Mouse (Mus musculus): ENCODE data around the gene Acer3. TPM values are rescaled to one million over a fixed set of nuclear protein-coding genes. Genes with fewer than 3 reads are reported as not detected.
"Not testable (repeated sequence)": the region's sequence is repeated elsewhere in the genome, so short reads cannot be mapped to it uniquely, and the experiment has no call there.

Gene Acer3
- total RNA-seq, 4 experiments from 2014 or later, result 25.1 to 27.2 (median 25.5) TPM

DNA sequence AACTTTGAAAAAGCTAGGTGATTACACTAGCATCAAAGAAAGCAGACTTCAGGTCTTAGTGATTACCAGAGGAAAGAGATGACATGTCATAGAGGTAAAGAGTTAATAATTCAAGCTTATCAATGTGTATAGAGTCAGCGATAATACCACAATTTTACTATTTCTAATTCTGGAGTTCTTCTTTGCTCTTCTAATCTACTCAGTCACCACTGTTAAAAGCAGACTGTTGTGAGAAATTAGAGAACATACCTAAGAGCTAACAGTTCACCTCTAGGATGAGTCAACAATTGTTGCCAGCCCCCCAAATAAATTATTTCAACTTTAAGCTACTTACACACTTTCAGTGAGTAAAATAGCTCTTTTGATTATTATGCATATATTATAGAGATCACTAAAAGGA, 28.1 kb downstream of the Acer3 start:
- DNase-seq (ENCODE audit: low spot score in 2 of 2), result no peak

DNA sequence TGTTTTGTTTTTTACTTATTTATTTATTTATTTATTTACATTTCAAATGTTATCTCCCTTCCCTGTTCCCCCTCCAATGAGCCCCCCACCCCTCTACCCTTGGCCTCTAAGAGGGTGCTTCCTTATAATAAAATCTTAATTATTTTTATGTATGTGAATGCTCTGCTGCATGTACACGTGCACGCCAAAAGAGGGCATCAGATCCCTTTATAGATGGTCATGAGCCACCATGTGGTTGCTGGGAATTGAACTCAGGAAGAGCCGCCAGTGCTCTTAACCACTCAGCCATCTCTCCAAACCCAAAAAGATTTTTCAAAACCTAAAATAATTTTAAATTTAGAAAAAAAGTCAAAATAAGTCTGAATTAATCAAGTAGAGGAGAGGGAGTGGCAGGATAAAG, 31.4 kb downstream of the Acer3 start:
- DNase-seq (ENCODE audit: low spot score in 2 of 2), result no peak

DNA sequence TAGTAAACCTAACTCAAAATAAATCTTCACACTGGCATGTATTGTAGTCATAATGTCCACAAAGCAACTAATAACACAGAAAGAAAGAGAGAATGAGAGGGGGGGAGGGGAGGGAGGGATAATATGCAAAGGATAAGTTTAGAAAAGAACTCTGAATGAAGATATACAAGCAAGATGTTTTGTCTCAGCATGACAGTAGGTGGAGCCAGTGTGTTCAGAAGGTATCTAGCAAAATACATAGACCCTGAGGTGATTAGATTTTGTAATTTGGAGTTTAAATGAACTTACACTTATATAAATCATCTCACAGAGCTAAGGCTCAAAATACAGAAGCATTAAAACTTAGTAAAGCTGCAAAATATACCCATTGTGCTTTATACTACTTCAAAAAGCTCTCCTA, 44.7 kb downstream of the Acer3 start:
- no peak for DNase-seq (ENCODE audit: low spot score in 2 of 2)

DNA sequence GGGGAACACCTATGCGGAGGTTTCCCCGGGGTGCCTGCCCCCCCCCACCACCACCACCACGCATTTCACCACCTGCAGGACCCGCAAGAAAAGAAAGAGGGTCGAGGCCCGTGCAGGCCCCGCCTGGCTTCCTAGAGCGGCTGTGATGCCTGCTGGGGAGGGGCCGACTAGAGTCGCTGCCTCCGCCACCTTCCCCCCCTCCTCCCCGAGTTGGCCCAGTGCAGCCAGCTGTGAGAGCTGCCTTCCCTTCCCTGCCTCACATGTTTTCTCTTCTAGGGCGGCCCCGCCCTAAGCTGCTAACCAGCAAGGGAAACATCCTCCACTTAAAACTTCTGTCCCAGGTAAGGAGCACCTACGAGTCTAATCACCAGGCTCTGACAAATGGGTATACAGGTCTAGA, 52.8 kb downstream of the Acer3 start:
- DNase-seq (ENCODE audit: low spot score in 2 of 2), result not testable (repeated sequence)

DNA sequence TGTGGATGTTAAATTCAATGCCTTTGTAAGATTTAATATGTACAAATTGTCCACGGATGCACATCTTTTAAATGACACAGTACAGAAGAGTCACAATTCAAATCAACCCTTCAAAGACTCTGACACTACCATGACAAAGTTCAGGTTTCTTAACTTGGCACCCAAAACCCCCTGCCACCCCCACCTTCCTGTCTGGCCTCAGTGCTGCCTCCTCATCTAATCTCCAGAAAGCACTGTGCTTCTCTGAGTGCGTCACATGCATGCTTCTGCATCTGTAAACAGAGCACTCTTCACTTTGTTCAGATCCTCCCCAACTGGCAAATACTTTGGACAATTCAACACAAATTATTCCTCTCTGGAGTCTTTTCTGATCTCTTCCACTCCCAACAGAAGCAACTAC, 68.5 kb downstream of the Acer3 start:
- DNase-seq (ENCODE audit: low spot score in 2 of 2), result no peak

DNA sequence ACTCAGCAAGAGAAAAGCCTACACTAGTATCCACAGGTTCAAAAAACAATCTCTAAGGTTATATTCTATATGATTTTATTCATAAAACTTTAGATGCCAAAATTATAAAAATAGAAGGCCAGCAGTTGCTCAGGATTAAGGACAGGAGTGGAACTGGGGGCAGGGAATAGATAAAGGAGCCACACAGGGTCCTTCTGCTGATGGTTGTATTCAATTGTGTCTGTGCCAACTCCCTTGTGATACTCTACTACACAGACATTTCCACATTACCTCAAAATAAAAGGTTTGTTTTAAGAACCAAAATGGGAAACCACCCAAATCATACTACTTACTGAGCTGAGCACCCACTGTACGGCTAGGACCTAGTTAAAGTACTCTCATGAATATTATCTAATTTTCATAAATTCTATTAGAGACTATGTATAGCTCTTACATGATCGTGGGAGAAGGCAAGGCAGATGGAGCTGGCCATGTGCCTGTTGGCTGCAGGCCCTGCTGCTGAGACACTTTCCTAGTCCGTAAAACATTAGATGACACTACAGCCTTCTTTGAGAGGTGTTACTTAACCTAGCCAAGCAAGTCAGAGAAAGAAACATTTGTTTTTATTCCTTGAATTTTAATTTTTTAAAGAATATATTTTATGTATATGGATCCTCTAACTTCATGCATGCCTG, 84.2 kb downstream of the Acer3 start:
- DNase-seq (ENCODE audit: low spot score in 2 of 2), result peak; percentile 3 to 48

DNA sequence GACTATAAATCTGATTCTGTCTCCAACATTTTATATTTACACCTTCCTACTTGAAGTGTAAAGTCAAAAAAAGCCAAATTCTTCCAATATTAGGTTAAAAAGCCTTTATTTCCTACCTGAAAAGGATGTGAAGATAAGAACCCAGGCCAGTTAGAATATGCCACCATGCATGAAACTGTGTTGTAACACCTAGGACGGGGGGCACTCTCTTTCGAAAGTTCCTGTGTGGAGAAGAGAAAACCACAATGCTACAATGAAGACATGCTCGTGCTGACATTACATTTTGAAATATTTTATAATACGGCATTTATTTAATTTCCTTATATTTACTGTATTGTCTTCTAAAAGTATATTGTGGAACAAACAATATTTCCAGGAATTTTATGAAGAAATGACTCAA, 97.2 kb downstream of the Acer3 start:
- no peak for DNase-seq (ENCODE audit: low spot score in 2 of 2)

DNA sequence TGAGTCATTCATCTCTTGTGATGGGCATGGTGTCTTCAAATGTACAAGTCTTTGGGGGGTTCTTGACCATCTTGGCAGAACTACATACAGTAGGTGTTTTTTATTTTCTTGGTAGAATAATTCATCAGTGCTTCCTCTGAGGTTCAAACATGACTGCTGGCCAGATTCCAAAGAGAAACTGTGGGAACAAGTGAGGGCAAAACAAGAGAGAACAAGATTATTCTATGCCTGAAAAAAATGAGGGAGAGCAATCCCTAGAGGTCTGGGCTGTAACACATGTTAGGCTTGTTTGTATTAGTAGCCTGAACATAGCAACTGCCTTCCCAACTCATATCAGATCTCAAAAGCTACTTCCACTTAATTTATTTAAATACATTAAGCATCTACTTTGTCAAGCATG, 104.3 kb downstream of the Acer3 start:
- DNase-seq (ENCODE audit: low spot score in 2 of 2), result no peak

DNA sequence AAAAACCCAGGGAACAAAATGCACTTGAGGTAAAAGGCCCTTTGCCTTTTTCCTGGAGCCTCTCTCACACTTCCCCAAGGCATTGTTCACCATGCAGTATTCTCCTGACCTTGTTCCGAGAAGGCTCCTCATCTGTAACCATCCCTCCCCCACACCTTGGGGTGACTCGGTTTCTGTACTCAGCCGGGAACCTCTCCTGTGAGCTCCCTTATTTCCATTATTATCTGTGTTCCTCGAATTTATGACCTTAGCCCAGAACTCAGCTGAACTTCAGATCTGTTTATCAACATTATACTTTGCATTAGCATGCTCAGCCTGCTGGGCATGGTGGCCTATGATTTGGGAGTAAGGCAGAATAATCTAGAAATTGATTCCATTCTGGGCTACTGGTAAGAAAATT, 118.1 kb downstream of the Acer3 start:
- DNase-seq (ENCODE audit: low spot score in 2 of 2), result no peak

DNA sequence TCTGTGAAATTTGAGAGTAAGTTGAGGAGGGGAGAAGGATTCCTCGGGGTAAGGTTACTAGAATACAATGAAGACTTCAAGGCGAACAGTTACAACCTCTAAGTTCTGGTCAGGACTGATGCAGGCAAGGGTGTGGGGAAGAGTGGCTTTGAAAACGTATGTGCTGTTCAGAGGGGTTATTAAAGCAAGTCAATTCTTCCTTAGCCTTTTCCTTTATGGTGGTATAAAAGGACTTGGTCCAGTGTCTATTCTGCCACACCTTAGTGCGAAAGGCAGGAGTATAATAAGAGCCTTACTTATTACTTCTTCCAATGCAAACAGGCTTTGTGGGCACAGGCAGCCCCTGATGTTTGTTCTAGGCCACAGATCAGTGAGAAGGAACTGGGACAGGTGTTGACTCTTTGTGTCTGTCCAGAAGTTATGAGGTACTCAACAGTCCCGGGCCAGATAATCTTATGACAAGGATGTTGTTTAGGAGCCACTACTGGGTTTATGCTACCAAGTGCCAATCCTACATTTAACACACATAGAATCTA, 119.4 kb downstream of the Acer3 start:
- no peak for DNase-seq (ENCODE audit: low spot score in 2 of 2)

DNA sequence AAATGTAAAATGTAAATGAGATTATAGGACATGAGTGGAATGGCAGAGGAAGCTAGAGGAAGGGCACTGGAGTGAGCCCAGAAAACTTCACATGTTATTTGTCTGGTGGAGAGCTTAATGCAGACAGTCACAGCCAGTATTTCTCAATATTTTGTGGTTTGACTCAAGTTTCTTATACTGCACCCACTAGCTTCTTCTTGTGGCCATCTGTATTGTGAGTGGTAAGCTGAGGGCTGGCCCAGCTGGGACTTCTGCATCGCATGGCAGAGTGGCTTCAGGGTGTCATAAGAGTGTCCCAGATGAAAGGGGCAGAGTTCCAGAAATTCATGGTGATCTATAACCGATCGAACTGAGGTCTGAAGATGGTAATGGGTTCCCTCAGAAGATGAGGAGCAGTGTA, 120.6 kb downstream of the Acer3 start:
- no peak for DNase-seq (ENCODE audit: low spot score in 2 of 2)

DNA sequence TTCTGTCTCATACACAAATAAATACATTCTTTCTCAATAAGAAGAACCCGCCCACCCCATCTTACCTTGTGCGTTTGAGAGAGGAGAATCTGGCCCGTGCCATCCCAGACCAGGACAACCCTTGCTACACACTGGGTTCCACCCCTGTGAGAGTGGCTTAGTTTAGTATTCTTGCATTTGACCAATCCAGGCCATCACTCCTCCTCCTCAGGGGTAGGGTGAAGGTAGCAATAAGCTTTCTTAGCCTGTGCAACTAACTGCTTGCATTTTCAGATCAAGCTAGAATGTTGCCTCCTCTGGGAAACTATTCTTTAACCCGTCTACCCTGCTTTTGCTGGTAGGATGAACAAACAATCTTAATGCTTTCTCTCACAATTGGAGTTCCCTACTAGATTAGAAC, 121.6 kb downstream of the Acer3 start, which contains the start of gene B3gnt6:
TSS of gene B3gnt6 (minus strand) at position 101 of the 400 bp plus-strand sequence.
- no peak for DNase-seq (ENCODE audit: low spot score in 2 of 2)

DNA sequence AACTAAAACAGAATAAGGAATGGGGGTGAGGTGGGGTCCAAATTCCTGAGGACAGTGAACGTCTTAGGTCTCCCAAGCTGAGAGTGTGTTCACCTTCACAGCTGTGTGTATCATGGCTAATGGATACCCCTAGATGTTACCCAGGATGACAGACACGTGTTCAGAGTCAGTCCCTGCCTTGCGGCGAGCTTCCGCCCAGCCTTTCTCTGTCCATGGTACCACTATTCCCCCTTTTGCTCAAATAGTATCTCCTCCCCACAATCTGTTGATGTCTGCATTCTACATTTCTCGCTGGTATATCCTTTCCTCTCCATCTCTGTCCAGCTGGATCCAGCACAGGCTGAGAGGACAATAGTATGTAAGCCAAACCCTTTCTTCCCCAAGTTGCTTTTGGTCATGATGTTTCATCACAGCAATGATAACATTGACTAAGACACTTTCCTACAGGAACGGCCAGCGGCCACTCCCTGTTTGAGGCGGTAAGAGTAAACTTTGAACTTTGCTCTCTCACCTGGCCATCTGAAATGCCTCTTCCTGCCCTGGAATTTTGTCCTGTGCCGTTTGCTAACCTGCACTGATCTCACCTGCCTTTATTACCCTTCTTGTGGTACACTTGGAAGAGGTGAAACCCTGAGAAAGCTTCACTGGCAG, 125.7 kb downstream of the Acer3 start:
- no peak for DNase-seq (ENCODE audit: low spot score in 2 of 2)

DNA sequence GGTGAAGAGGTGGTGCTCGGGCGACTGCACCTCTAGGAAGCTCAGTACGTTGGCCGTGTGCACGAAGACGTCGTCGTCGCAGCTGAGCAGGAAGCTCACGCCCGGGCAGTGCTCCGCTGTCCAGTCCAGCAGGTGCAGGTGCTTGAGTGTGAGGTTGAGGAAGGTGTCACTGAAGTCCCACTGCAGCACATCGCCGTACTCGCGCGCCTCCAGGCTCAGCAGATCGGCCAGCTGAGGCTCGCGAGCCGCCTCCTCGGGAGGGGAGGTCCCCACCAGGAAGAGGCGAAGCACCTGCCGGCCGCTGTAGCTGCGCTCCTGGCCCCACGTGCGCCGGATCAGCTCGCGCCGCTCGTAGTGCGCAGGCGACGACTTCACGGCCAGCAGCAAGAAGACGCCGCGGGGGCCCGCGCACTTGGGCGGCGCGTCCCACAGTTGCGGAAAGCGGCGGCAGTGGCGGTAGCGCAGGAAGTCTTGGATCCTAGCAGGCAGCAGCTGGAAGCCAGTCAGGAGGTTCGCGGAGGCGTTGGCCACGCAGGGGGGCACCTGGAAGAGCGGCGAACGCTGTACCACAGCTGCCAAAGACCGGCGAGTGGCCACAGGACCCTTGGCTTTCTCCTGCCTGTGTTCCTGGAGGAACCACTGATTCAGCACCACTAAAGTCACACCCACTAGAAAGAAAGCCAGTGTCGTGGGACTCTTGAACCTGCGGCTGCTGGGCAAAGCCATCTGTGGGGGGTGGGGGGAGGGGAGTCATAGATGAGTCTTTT, 126.8 kb downstream of the Acer3 start:
- no peak for DNase-seq (ENCODE audit: low spot score in 2 of 2)

DNA sequence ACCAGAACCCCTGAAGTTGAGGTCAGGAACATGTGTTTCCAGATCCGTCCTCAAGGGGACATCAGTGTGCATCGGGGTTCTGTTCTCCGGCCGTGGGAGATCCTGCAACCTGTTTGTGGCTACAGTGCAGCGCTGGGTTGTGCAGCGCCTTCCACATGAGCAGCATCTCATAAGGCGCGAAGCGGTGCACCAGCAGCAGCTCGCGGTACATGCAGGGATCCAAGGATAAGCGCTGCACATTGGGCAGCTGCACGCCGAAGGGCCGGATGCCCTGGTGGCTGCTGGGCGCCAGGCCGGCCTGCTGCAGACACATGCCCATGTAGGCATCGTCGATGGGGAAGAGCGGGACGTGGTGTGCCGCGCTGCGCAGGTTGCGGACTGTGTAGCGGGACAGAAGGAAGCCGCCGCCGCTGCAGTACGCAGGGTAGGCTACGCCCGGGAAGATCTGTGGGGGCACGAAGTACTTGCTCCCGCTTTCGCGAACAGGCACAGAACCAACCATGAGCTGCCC, 127.4 kb downstream of the Acer3 start:
- DNase-seq (ENCODE audit: low spot score in 2 of 2), result peak in 1 of 2 experiments; percentile 27

DNA sequence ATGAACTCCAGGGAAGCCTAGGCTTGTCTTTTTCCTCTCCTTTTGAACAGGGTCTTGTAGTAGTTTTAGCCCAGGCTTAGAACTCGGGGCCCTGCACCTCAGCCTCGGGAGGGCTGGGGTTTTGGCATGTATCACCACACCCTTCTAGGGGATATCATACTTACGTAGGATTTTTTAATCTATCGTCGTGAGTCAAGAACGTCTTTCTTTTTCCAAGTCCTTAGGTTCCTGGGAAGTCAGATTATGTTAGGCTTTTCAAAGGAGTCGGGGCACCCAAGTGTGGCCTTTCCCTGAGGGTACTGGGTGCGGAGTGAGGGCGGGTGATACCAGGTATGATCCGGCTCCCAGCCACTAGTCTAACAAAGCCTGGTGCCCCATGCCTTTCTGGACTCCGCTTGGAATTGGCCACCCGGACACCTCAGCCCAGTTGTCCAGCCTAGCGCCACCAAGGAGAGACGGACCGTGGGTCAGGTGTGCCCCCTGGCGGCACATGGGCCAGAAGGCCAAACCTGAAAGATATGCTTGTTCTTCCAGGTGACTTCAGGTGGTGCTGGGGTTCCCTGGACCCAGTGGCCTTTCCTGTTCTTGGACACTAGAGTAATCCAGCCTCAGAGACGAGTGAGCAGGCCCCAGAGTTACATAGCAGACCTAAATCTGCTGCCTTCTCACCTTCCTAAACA, 129.3 kb downstream of the Acer3 start:
- no peak for DNase-seq (ENCODE audit: low spot score in 2 of 2)

DNA sequence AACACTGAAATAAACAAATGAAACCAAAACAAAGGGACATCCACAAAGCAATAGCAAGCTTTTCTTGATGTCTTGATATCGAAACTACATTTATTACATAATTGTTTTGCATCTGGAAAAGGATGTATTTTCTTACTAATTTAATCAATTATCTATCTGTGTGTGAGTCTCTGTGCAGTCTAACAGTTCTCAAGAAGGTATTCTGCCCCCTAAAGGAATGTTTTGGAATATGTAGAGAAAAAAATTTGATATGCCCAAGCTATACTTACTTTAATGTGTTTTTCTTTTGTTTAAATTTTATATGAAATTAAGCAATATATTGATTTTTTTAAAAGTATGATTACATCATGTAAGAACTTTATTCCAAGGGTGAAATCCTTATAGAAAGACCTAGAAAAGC, 130.4 kb downstream of the Acer3 start:
- DNase-seq (ENCODE audit: low spot score in 2 of 2), result no peak

DNA sequence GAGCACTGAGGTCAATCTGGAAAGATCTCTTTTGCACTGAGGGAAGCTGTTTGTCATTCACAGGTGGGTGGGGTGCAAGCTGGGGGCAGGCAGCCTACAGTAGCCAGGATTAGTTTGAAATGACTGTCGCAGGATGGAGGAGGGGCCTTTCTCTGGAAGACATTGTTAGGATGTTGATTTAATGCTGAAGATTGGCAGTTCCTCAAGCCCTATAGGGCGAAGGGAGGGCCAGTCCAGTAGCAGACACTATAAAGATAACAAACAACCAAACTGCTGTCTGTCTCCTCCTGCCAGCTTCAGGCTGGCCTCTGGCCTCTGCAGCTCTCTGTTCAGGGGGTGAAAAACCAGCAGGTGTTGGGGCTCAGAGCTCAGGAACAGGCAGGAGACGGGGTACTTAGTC, 131.3 kb downstream of the Acer3 start:
- DNase-seq (ENCODE audit: low spot score in 2 of 2), result no peak

DNA sequence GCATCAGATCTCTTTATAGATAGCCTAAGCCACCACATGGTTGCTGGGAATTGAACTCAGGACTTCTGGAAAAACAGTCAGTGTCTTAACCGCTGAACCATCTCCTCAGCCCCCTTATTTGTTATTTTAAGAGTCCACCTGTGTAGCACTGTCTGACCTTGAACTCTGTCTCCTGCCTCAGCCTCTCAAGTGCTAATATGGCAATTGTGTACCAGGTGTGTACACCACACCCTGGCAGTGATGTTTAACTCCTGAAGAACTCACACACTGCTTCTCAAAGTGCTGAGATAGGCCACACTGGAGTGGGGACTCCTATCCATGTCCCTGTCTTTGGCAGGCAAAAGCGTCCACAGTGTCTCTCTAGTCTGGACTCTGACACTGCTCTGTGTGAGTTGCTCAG, 132.3 kb downstream of the Acer3 start:
- DNase-seq (ENCODE audit: low spot score in 2 of 2), result no peak

DNA sequence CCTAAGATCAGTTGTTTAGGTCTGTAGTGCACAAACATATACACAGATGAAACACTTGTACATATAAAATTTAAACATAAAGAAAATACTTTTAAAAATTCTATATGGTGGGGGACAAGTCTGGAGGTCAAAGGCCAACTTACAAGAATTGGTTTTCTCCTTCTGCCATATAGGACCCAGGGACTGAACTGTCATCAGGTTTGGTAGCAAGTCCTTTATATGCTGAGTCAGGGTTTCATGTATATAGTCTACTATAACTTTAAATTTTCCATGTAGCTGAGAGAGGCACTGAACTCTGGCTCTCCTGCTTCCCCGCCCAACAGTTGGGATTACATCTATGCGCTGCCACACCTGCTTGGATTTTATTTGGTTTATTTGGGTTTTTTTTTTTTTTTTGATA, 132.8 kb downstream of the Acer3 start:
- DNase-seq (ENCODE audit: low spot score in 2 of 2), result no peak

DNA sequence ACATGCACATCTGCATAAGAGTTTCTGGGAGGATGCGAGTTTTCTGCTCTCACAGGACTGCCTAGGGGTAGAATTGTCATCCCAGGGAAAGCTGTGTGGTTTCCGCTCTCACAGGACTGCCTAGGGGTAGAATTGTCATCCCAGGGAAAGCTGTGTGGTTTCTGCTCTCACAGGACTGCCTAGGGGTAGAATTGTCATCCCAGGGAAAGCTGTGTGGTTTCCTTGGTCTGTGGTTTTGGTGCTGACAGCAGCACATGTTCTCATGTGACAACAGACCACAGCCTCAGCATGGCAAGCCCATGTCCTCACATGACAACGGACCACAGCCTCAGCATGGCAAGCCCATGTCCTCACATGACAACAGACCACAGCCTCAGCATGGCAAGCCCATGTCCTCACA, 133.7 kb downstream of the Acer3 start:
- DNase-seq (ENCODE audit: low spot score in 2 of 2), result not testable (repeated sequence)

Measured in left cerebral cortex, adult 8-10 months (tissue).